Mouse (Mus musculus): ENCODE measurements at regions not wholly inside any gene's neighbourhood (a gene's known extent, or its start where the extent isn't known, plus 50 kb on each side); places are given as distances from the start of the nearest gene placed in this dataset.

DNA sequence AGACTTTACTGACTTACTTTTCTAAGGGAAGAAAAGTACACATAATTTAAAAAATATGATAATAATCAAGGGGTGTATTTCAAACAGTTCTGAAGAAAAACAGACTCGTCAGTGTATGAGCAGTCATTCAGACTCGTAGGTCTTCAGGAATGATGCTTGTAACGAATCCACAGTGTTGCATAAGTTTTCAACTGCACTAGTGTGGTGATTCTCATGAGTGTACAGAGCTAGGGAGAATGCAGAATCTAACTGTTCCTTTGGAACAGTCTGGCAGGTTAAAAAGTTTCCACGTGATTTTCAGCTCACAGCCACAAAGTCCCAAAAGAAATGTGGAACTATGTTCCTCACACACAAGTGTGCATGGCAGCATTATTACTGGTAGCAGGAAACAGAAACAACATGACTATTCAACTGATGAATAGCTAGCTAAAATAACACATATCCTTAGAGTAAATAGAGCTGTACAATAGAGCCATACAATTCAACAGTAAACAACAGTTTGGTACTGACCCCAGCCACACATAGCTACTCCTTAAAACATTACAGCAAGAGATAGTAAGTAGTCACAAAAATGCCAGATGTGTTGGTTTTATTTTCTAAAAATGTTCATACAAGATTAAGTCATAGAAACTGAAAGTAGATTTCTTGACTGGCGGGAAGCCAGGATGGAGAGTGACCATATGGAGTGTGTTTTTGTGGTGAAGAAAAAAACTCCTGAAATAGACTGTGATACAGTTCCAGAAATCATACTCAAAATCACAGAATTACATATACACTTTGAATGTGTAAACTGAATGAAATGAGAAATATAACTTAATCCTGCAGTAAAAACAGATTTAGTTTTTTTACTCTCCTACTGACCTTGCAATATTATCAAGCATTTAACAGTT lies 713.1 kb downstream of the Epha7 start:
- DNase-seq (ENCODE audit: low spot score in 2 of 2): no peak

Data from heart, adult 9 months (tissue).